ENCODE assay signal across 8 mouse cellular contexts in the genomic region with DNA sequence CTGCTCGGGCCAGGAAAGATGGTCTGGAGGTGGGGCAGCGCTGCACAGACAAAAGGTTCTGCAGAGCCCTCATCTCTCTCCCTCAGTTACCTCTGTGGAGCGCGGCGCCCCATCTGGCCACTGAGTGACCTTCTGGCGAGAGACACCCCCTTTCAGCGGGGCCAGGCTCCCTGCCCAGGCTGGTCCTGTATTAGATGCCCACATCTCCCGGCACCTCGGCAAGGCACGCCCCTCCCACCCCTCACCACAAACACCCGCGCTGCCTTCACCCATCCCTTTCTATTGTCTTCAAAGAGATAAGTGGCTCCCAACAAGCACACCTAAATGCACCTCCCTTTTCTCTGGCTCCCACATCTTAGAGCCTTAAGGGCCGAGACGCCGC.
DNase-seq lines count a peak whose midpoint lies in the region; ATAC-seq lines count a peak whose summit lies in the region.

No protein-coding gene starts in this region.

- peak overlapping the region; percentile 62 for H3K4me3 ChIP-seq in hindbrain, embryonic 12.5 days
- peak overlapping the region; percentile 68 for H3K4me3 ChIP-seq in midbrain, embryonic 14.5 days (replicated peaks; ENCODE audit: low read depth, low read length)

- peak overlapping the region; percentile 93 for H3K4me2 ChIP-seq in hindbrain, embryonic 12.5 days (replicated peaks)
- H3K4me2 ChIP-seq in midbrain, embryonic 14.5 days (ENCODE audit: low read length), result peak overlapping the region; percentile 77

- WGBS in hindbrain, embryonic 12.5 days, result 2% methylated on average over 15 of the region's 15 CpGs
- 1% methylated on average over 15 of the region's 15 CpGs for WGBS in midbrain, embryonic 14.5 days

- H3K9me3 ChIP-seq in hindbrain, embryonic 12.5 days (replicated peaks), result no peaks in the 10 kb centered on the region
- no peaks in the 10 kb centered on the region for H3K9me3 ChIP-seq in midbrain, embryonic 14.5 days (ENCODE audit: control insufficient read depth, low read length)

- peak overlapping the region; percentile 74 for H3K27ac ChIP-seq in hindbrain, embryonic 12.5 days
- peak overlapping the region; percentile 89 for H3K27ac ChIP-seq in midbrain, embryonic 14.5 days (replicated peaks; ENCODE audit: low read depth, low read length)

- peaks cover 16% of the 10 kb centered on the region for H3K4me1 ChIP-seq in hindbrain, embryonic 12.5 days
- H3K4me1 ChIP-seq in midbrain, embryonic 14.5 days (ENCODE audit: control insufficient read depth, insufficient read depth, low read length), result peaks cover 12% of the 10 kb centered on the region; the same call in 1 of the 2 replicates

- H3K9ac ChIP-seq in hindbrain, embryonic 12.5 days, result peak overlapping the region; percentile 76
- H3K9ac ChIP-seq in midbrain, embryonic 14.5 days (replicated peaks; ENCODE audit: low read length), result peak overlapping the region; percentile 78

- H3K27me3 ChIP-seq in hindbrain, embryonic 12.5 days, result peaks cover 15% of the 10 kb centered on the region
- H3K27me3 ChIP-seq in midbrain, embryonic 14.5 days (ENCODE audit: control insufficient read depth, insufficient read depth, low read length), result no peaks in the 10 kb centered on the region

- peak; percentile 19 to 53 for DNase-seq in left cerebral cortex, postnatal 10 days (ENCODE audit: extremely low spot score in 1 of 2, low spot score in 2 of 2)
- no peak for DNase-seq in left cerebral cortex, adult 8-10 months (ENCODE audit: low spot score in 2 of 2)
- peak; percentile 85 to 91 for DNase-seq in cerebellum, postnatal 25 days
- no peak for DNase-seq in midbrain, embryonic 14.5 days
- DNase-seq in adipocyte (ENCODE audit: low spot score), result no peak
- DNase-seq in urinary bladder, postnatal 14 days (ENCODE audit: low spot score), result no peak

- H3K36me3 ChIP-seq in hindbrain, embryonic 12.5 days, result no peaks in the 10 kb centered on the region
- H3K36me3 ChIP-seq in midbrain, embryonic 14.5 days (ENCODE audit: control insufficient read depth, insufficient read depth, low read length), result no peaks in the 10 kb centered on the region

- peak; percentile 36 for ATAC-seq in hindbrain, embryonic 12.5 days (ENCODE audit: low FRiP score)
- peak; percentile 58 for ATAC-seq in midbrain, embryonic 14.5 days (ENCODE audit: low FRiP score, low TSS enrichment)
- ATAC-seq in megakaryocyte, adult 5-6 weeks (ENCODE audit: poor library complexity, severe bottlenecking), result no peak

- intact Hi-C loops in left cerebral cortex, postnatal 10 days (cut with DNase I), result no loop called here

Comparison
In these comparisons a context has a peak if more than half of its experiments do, and no peak if none do; other contexts are left out.
1. DNase-seq: peak in left cerebral cortex, postnatal 10 days (2 of 2) and cerebellum, postnatal 25 days (2 of 2); none in left cerebral cortex, adult 8-10 months (0 of 2), midbrain, embryonic 14.5 days (single experiment), adipocyte (single experiment) and urinary bladder, postnatal 14 days (single experiment).